Mouse (Mus musculus) spleen, adult 2 months (tissue): ENCODE data around the gene Tmem182. TPM values are rescaled to one million over a fixed set of nuclear protein-coding genes. Genes with fewer than 3 reads are reported as not detected.

Experiments
- DNase-seq, 2 experiments: peaks; one replicate each; pipeline versions ENCODE4 v3.0.0 to v3.0.0-alpha.2; 2012 to 2021; ENCODE audit warnings: low spot score in 2 of 2, low read depth in 1 of 2
- H3K27ac ChIP-seq: fragments of 200-500 bp; 2 replicates; pipeline ENCODE4 v1.5.1; 2012; ENCODE audit warnings: low read length, inconsistent platforms; ENCODE audit not compliant: insufficient read depth
- H3K27me3 ChIP-seq: fragments of 200-500 bp; 2 replicates; pipeline ENCODE4 v1.6.1; 2012; ENCODE audit warnings: mild to moderate bottlenecking, moderate library complexity, low read length, inconsistent platforms; ENCODE audit not compliant: control insufficient read depth, insufficient read depth
- H3K36me3 ChIP-seq: fragments of 200-500 bp; 2 replicates; pipeline ENCODE4 v1.6.1; 2012; ENCODE audit warnings: mild to moderate bottlenecking, low read length, inconsistent platforms; ENCODE audit not compliant: control insufficient read depth, insufficient read depth
- H3K4me1 ChIP-seq: fragments of 200-500 bp; 2 replicates; pipeline ENCODE4 v1.6.1; 2011; ENCODE audit warnings: inconsistent platforms; ENCODE audit not compliant: control insufficient read depth, insufficient read depth, insufficient read length
- H3K4me3 ChIP-seq: fragments of 200-500 bp; 2 replicates; pipeline ENCODE4 v1.5.1; 2011; ENCODE audit warnings: mild to moderate bottlenecking, inconsistent platforms; ENCODE audit not compliant: insufficient read depth, insufficient read length; ENCODE audit errors: extremely low read depth
- CTCF ChIP-seq: fragments of 200-500 bp; IDR thresholded peaks from 2 replicates; pipeline ENCODE4 v1.5.1; 2011; ENCODE audit warnings: mild to moderate bottlenecking, inconsistent platforms; ENCODE audit not compliant: insufficient read depth, insufficient read length, insufficient replicate concordance; ENCODE audit errors: extremely low read depth
- POLR2A ChIP-seq: fragments of 200-500 bp; IDR thresholded peaks from 2 replicates; pipeline ENCODE4 v1.6.1; 2011; ENCODE audit warnings: low read depth, low read length, inconsistent platforms
- WGBS: fragments of 180-500 bp; shearing (Covaris S2); methylation state at CpG from one replicate; pipeline ENCODE4 v1.1.7; 2018; 5-methylcytosine and 5-hydroxymethylcytosine counted together
- polyA plus RNA-seq: library from polyadenylated mRNA; depleted of rRNA; stranded (reverse); fragments of >200 nt; gene quantifications from 2 replicates; pipeline ENCODE4 v1.2.3, GENCODE M21; 2012

The Tmem182 gene
- polyA plus RNA-seq, 1 experiment = 0.07 TPM

- H3K36me3 ChIP-seq = peaks cover 1% of the 10 kb centered on the region; the same call in 1 of the 2 replicates
- 82% methylated on average over 4 of the region's 4 CpGs for WGBS
- H3K4me3 ChIP-seq = no peak overlapping the region
- H3K27me3 ChIP-seq = no peaks in the 10 kb centered on the region
- TF ChIP-seq CTCF (no peak), POLR2A (no peak)
- DNase-seq = no peak
- no peak overlapping the region for H3K27ac ChIP-seq
- H3K4me1 ChIP-seq = no peaks in the 10 kb centered on the region
Observed at GRCm38 (mm10) chr1:40769331-40769894, 36.0 kb upstream of the Tmem182 start.

DNA sequence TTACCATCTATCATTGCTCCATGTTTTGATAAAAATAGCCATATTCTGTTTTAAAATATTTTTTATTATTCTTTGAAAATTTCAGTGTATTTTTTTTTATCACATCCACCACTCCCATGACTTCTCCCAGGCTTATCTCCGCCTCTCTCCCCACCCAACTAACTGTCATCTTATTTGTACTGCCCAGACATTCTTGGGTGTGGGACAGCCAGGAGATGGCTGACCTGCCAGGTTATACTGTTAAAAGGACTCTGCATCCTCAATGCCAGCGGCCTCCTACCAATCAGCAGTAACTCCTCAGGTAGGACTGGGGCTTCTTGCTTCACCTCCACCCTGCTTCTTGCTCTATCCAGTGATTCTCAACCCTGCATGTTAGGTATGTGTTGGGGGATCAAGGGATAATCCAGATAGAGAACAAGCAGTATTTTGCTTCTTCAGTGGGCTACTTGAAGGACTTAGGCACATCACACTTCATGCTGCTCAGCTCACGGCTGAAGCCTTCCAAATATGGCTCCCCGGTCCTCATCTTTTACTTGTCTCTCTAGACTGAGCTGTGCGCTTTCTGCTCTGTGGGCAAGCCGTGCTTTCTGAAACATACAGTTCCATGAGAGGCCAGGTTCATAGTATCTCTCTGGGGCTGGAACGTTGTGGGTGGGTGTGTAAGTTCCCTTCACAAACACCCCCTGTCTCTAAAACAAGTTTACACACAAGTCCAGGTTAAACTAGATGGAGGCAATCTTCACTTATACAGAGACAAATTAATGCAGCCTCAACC lies 34.0 kb upstream of the Tmem182 start:
- DNase-seq = no peak
- H3K4me1 ChIP-seq = no peaks in the 10 kb centered on the region
- WGBS = 94% methylated on average over 7 of the region's 7 CpGs
- no peak for TF ChIP-seq CTCF
- TF ChIP-seq POLR2A = no peak
- no peak overlapping the region; the same call in 1 of the 2 replicates for H3K4me3 ChIP-seq
- H3K27ac ChIP-seq = no peak overlapping the region
- peaks cover 1% of the 10 kb centered on the region for H3K36me3 ChIP-seq
- no peaks in the 10 kb centered on the region for H3K27me3 ChIP-seq

DNA sequence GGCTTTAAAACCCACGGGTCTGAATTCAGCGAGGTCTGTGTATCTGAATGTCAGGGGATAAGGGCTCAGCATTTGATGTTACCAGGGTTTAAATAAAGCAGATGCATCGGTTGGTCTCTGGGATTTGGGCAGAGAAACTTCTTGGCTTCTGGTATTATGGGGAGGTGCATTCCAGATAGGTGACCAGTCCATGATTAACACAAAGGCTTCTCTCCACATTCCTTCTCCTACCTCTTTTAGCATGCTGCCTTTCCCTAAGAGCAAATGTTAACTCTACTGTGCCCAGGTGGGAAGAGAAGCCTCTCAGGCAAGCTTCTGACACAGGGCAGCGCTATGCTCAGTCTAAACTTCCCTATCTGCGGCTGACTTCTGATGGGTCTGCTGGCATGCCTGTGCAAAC lies 32.2 kb upstream of the Tmem182 start:
- Histone ChIP-seq H3K27me3 (no peaks in the 10 kb centered on the region), H3K4me3 (no peak overlapping the region), H3K27ac (no peak overlapping the region), H3K4me1 (no peaks in the 10 kb centered on the region), H3K36me3 (peaks cover 1% of the 10 kb centered on the region)
- TF ChIP-seq POLR2A (no peak), CTCF (no peak)
- DNase-seq = no peak
- 92% methylated on average over 5 of the region's 5 CpGs for WGBS

DNA sequence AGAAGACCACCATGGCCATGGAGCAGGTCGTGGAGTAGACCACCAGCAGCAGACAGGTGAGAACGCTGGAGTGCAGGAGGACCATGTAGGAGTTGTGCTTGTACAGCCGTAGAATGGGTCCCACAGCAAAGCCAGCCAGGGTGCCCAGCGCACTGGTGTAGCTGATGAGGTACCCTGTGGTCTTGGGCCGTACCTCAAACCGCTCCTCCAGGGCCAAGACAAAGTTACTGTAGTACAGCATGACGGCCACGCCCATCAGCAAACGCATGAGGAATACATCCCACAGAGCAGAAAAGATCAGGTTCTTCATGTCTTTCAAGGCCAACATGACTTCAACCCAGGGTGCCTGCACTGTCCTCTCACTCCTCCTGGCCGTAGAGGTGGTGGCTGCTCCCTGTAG lies 31.4 kb upstream of the Tmem182 start:
- no peak for DNase-seq
- Histone ChIP-seq H3K4me1 (no peaks in the 10 kb centered on the region), H3K27me3 (no peaks in the 10 kb centered on the region), H3K27ac (no peak overlapping the region), H3K36me3 (peaks cover 1% of the 10 kb centered on the region), H3K4me3 (no peak overlapping the region)
- TF ChIP-seq CTCF (no peak), POLR2A (no peak)
- 95% methylated on average over 10 of the region's 10 CpGs for WGBS

DNA sequence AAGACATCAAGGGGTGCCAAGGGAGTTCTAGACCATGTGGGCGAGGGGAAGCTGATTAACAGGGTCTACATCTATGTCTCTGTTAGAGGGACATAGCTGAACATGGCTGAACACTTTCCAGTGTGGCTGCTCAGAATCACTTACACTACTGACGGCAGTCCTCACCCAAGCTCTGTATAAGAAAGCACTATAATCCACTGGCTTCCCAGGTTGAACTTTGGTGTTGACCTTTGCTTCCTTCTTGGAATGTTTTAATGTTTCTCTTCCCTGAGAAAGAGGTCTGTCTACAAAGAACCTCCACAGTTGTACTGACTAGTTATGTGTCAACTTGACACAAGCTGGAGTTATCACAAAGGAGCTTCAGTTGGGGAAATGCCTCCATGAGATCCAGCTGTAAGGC lies 29.3 kb upstream of the Tmem182 start:
- 86% methylated on average over 2 of the region's 2 CpGs for WGBS
- no peak overlapping the region for H3K27ac ChIP-seq

DNA sequence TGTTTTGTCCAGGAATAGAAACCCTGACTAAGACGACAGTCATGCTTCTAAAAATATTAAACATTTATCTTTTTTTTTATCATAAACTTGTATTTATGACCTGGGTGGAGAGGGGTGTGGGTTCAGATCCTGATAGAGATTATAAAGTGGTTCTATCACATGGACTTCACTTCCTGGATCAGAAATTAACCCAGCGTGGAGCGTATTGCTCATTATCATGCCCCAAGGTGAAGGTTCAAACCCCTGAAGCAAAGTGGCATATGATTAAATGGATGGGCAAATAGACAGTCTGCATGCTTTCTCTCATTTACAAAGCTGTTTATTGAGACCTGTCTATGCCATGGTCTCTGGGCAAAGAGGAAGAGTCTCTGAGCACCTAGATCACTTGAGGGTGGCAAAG lies 28.6 kb upstream of the Tmem182 start:
- Histone ChIP-seq H3K27me3 (no peaks in the 10 kb centered on the region), H3K27ac (no peak overlapping the region), H3K36me3 (peaks cover 3% of the 10 kb centered on the region), H3K4me1 (no peaks in the 10 kb centered on the region), H3K4me3 (no peak overlapping the region)
- TF ChIP-seq CTCF = no peak
- 90% methylated on average over 3 of the region's 3 CpGs for WGBS
- no peak for DNase-seq

More for the DNA sequence above, 29.3 kb upstream of the Tmem182 start:
- Histone ChIP-seq H3K27me3 (no peaks in the 10 kb centered on the region), H3K36me3 (peaks cover 3% of the 10 kb centered on the region), H3K4me1 (no peaks in the 10 kb centered on the region), H3K4me3 (no peak overlapping the region)
- TF ChIP-seq POLR2A (no peak), CTCF (no peak)
- DNase-seq = no peak

DNA sequence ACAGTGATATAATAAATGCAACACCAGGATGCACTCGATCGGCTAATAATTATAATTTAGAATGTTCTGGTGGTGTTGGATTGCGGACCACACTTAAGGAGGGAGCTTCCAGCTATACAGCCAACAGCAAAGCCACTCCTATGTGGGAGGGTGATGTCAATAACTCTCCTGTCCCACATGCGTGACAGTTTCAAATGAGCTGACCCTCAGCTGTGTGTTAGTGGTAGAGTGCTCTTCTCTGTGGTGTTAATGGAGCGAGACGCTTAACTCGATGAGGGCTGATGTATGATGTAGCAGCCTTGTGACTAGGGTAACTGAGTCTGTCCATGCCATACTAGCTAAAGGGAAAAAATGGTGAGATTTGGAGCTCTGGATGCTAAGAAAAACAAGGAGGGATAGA lies 22.0 kb upstream of the Tmem182 start:
- H3K27ac ChIP-seq = no peak overlapping the region
- no peak overlapping the region for H3K4me3 ChIP-seq
- TF ChIP-seq CTCF = no peak
- TF ChIP-seq POLR2A = no peak
- 98% methylated on average over 7 of the region's 7 CpGs for WGBS
- H3K4me1 ChIP-seq = no peaks in the 10 kb centered on the region
- peaks cover 2% of the 10 kb centered on the region for H3K36me3 ChIP-seq
- no peaks in the 10 kb centered on the region for H3K27me3 ChIP-seq
- DNase-seq = no peak
